ENCODE assay signal across 8 mouse cellular contexts in genomic region chrX:73227914-73228605, GRCm38 (mm10). TPM values are rescaled to one million over a fixed set of nuclear protein-coding genes. Genes with fewer than 3 reads are reported as not detected.
DNase-seq lines count a peak whose midpoint lies in the region; ATAC-seq and TF ChIP-seq lines count a peak whose summit lies in the region.

F8a (plus strand) TSS chrX:73228291.

- TF ChIP-seq CTCF in Patski (IDR thresholded peaks at IDR 0.05), result no peak

- H3K4me1 ChIP-seq in hindbrain, embryonic 12.5 days, result no peaks in the 10 kb centered on the region

- POLR2A ChIA-PET in Patski (lab: Charles Lee), result no interaction called here

- H3K27ac ChIP-seq in hindbrain, embryonic 12.5 days, result peak within 1 kb of the TSS; percentile 92

- DNase-seq in Patski (ENCODE audit: low read depth, low spot score), result no peak
- DNase-seq in cerebellum, postnatal 10 days, result peak; percentile 87 to 88
- peak; percentile 63 to 71 for DNase-seq in frontal cortex, postnatal 10 days (ENCODE audit: low spot score in 2 of 2)
- DNase-seq in layer of hippocampus, postnatal 25 days (ENCODE audit: extremely low spot score in 1 of 2, low spot score in 1 of 2), result peak; percentile 52 to 60
- peak; percentile 77 for DNase-seq in lung, postnatal 14 days
- peak; percentile 76 for DNase-seq in ovary, postnatal 36 days (ENCODE audit: low spot score)
- DNase-seq in thymus, postnatal 14 days, result peak; percentile 79

- H3K4me2 ChIP-seq in hindbrain, embryonic 12.5 days (replicated peaks), result peak within 1 kb of the TSS; percentile 71

- no peaks in the 10 kb centered on the region for H3K9me3 ChIP-seq in hindbrain, embryonic 12.5 days (replicated peaks)

- peak within 1 kb of the TSS; percentile 72 for H3K9ac ChIP-seq in hindbrain, embryonic 12.5 days

- CTCF ChIA-PET in Patski (lab: Charles Lee), result no interaction called here

- no peaks in the 10 kb centered on the region for H3K36me3 ChIP-seq in hindbrain, embryonic 12.5 days

- peak; percentile 94 for ATAC-seq in Patski
- ATAC-seq in hindbrain, embryonic 12.5 days (ENCODE audit: low FRiP score), result peak; percentile 97

- in situ Hi-C loops in Patski (cut with MboI; ENCODE audit: low pct_unique_long_range_greater_than_20kb), result loop anchor here (25.0 kb wide), 2 partner anchors 166 to 209 kb away; partner anchors contain the start of genes Pnma3 and Trex2

- 21% methylated on average over 39 of the region's 39 CpGs for WGBS in hindbrain, embryonic 12.5 days

- H3K27me3 ChIP-seq in Patski, result peaks cover 36% of the 10 kb centered on the region
- H3K27me3 ChIP-seq in hindbrain, embryonic 12.5 days, result peaks cover 11% of the 10 kb centered on the region; the same call in 1 of the 2 replicates

- peak within 1 kb of the TSS; percentile 62 for H3K4me3 ChIP-seq in hindbrain, embryonic 12.5 days

RNA-seq across cellular contexts. Expression of gene F8a, which starts in this region (rescaled TPM):
- 4.5 TPM for polyA plus RNA-seq in Patski (2021)
- polyA plus RNA-seq in hindbrain, embryonic 12.5 days (2016; fragmentation: Nextera tagmentation; extraction: Ambion mirVana), result 25.0 and 26.1 TPM in 2 replicates
- total RNA-seq in layer of hippocampus, postnatal 25 days (2021), result 10 to 100 TPM; 15.0 to 16.0 TPM
